Mouse (Mus musculus): Measurements from ENCODE around the gene Trmt2a.

GRCm38 (mm10) chr16:18268182-18268581 lies 19.7 kb downstream of the Trmt2a start:
- TF ChIP-seq POLR2A (IDR thresholded peaks at IDR 0.05; ENCODE audit: borderline replicate concordance, extremely low read depth, low read depth, low read length): no peak
- TF ChIP-seq CTCF (IDR thresholded peaks at IDR 0.05; ENCODE audit: insufficient read depth, low read length): no peak

All from lung, adult 2 months (tissue).